Mouse (Mus musculus): ENCODE measurements around the gene Slc52a3.
"Not testable (repeated sequence)": the region's sequence is repeated elsewhere in the genome, so short reads cannot be mapped to it uniquely, and the experiment has no call there.

Gene Slc52a3

GRCm38 (mm10) chr2:151973595-151974562, 22.4 kb upstream of the Slc52a3 start:
- no peak for DNase-seq (ENCODE audit: extremely low read depth, low read depth, low spot score)

- no peak for DNase-seq (ENCODE audit: extremely low read depth, low read depth, low spot score)
Measured at GRCm38 (mm10) chr2:151975295-151975694, 21.0 kb upstream of the Slc52a3 start.

- DNase-seq (ENCODE audit: extremely low read depth, low read depth, low spot score), result no peak
Measured at GRCm38 (mm10) chr2:151976067-151976466, 20.2 kb upstream of the Slc52a3 start.

GRCm38 (mm10) chr2:151977689-151978440, 18.4 kb upstream of the Slc52a3 start:
- DNase-seq (ENCODE audit: extremely low read depth, low read depth, low spot score), result no peak

GRCm38 (mm10) chr2:151978494-151978893, 17.8 kb upstream of the Slc52a3 start:
- DNase-seq (ENCODE audit: extremely low read depth, low read depth, low spot score), result no peak

- DNase-seq (ENCODE audit: extremely low read depth, low read depth, low spot score), result no peak
Measured at GRCm38 (mm10) chr2:151979470-151980354, 16.6 kb upstream of the Slc52a3 start, which contains the start of gene Fam110a. Gene Fam110a (minus strand): TSS chr2:151980219.

GRCm38 (mm10) chr2:151980355-151980693, 16.0 kb upstream of the Slc52a3 start:
- no peak for DNase-seq (ENCODE audit: extremely low read depth, low read depth, low spot score)

- DNase-seq (ENCODE audit: extremely low read depth, low read depth, low spot score), result no peak
Measured at GRCm38 (mm10) chr2:151981268-151981667, 15.0 kb upstream of the Slc52a3 start.

GRCm38 (mm10) chr2:151982476-151982875, 13.8 kb upstream of the Slc52a3 start:
- no peak for DNase-seq (ENCODE audit: extremely low read depth, low read depth, low spot score)

- DNase-seq (ENCODE audit: extremely low read depth, low read depth, low spot score), result no peak
Measured at GRCm38 (mm10) chr2:151984019-151984418, 12.3 kb upstream of the Slc52a3 start.

GRCm38 (mm10) chr2:151985426-151986172, 10.7 kb upstream of the Slc52a3 start:
- no peak for DNase-seq (ENCODE audit: extremely low read depth, low read depth, low spot score)

GRCm38 (mm10) chr2:151986958-151987357, 9.4 kb upstream of the Slc52a3 start:
- no peak for DNase-seq (ENCODE audit: extremely low read depth, low read depth, low spot score)

GRCm38 (mm10) chr2:151988978-151989377, 7.3 kb upstream of the Slc52a3 start:
- no peak for DNase-seq (ENCODE audit: extremely low read depth, low read depth, low spot score)

GRCm38 (mm10) chr2:151990985-151991394, 5.3 kb upstream of the Slc52a3 start:
- no peak for DNase-seq (ENCODE audit: extremely low read depth, low read depth, low spot score)

GRCm38 (mm10) chr2:151991446-151991845, 4.9 kb upstream of the Slc52a3 start:
- no peak for DNase-seq (ENCODE audit: extremely low read depth, low read depth, low spot score)

GRCm38 (mm10) chr2:151994350-151995122, 1.8 kb upstream of the Slc52a3 start:
- DNase-seq (ENCODE audit: extremely low read depth, low read depth, low spot score), result no peak

- DNase-seq (ENCODE audit: extremely low read depth, low read depth, low spot score), result not testable (repeated sequence)
Measured at GRCm38 (mm10) chr2:151997190-151997575, 872 bp downstream of the Slc52a3 start.

- DNase-seq (ENCODE audit: extremely low read depth, low read depth, low spot score), result no peak
Measured at GRCm38 (mm10) chr2:151997776-151998504, 1.6 kb downstream of the Slc52a3 start.

- DNase-seq (ENCODE audit: extremely low read depth, low read depth, low spot score), result no peak
Measured at GRCm38 (mm10) chr2:151998505-151998899, 2.2 kb downstream of the Slc52a3 start.
